Mouse (Mus musculus) lung, adult 2 months (tissue): ENCODE measurements around the gene C130074G19Rik. TPM values are rescaled to one million over a fixed set of nuclear protein-coding genes. Genes with fewer than 3 reads are reported as not detected.
A peak's percentile ranks its signal among the peaks of the same experiment; 100 is the strongest.

Source experiments
- DNase-seq: peaks from one replicate; pipeline ENCODE4 v3.0.0; 2022
- H3K4me1 ChIP-seq: fragments of 200-500 bp; 2 replicates; pipeline ENCODE4 v1.6.1; 2011; ENCODE audit warnings: low read length; ENCODE audit not compliant: control insufficient read depth, insufficient read depth
- H3K4me3 ChIP-seq: fragments of 200-500 bp; replicated peaks from 2 replicates; pipeline ENCODE3; 2011; ENCODE audit warnings: low read depth, mild to moderate bottlenecking, control low read depth, low read length; ENCODE audit errors: extremely low read depth
- CTCF ChIP-seq: fragments of 200-500 bp; IDR thresholded peaks from 2 replicates; pipeline ENCODE4 v1.5.1; 2011; ENCODE audit warnings: mild to moderate bottlenecking, low read length, control low read depth; ENCODE audit not compliant: insufficient read depth
- POLR2A ChIP-seq: fragments of 200-500 bp; IDR thresholded peaks from 2 replicates; pipeline ENCODE4 v1.6.1; 2011; ENCODE audit warnings: low read depth, mild to moderate bottlenecking, control low read depth, low read length, borderline replicate concordance; ENCODE audit errors: extremely low read depth
- WGBS: fragments of 180-500 bp; shearing (Covaris S2); methylation state at CpG from one replicate; pipeline ENCODE4 v1.1.7; 2018; 5-methylcytosine and 5-hydroxymethylcytosine counted together
- polyA plus RNA-seq: library from polyadenylated mRNA; depleted of rRNA; stranded (reverse); fragments of >200 nt; gene quantifications from 2 replicates; pipeline ENCODE4 v1.2.3, GENCODE M21; 2012

Gene C130074G19Rik
- polyA plus RNA-seq, 1 experiment, result 31.7 TPM

GRCm38 (mm10) chr1:184846973-184847372 lies 36.0 kb downstream of the C130074G19Rik start:
- TF ChIP-seq POLR2A (no peak), CTCF (no peak)
- WGBS, result 44% methylated on average over 3 of the region's 3 CpGs
- Histone ChIP-seq H3K4me1 (peaks cover 18% of the 10 kb centered on the region), H3K4me3 (no peak overlapping the region)
- no peak for DNase-seq

DNA sequence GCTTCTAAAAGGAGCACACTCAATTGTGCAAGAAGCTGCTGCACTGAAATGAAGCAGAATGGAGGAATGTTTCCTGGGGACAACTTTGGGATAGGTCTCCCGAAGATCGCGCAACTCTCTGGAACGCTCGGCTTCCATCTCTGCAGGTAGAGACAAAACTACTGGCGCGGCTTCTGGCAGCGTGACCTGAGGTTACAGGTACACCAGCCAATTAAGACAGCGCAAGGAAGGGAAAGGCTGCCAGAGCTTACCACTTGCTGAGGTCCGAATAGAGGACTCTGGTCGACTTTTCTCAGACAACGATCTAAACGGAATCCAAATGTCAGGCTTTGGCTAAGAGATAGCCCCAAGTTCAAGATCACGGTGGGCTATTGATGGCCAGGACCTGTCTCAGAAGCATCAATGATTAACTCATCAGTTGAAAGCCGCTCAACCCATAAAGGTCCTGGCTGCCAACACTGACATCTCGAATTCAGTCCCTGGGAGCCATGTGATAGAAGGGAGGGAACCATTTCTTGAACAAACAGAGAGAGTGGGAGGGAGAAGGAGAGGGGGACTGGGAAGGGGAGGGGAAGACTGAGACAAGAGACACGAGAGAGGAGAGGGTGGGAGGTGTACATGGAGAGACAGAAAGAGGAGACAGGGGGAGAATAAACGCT lies 36.8 kb downstream of the C130074G19Rik start, which contains the start of gene Marc2:
Gene Marc2 (minus strand): TSS at position 360 of the 659 bp plus-strand sequence.
- no peak for DNase-seq
- TF ChIP-seq POLR2A, result no peak
- no peak for TF ChIP-seq CTCF
- WGBS, result 1% methylated on average over 18 of the region's 18 CpGs
- Histone ChIP-seq H3K4me3 (peak within 1 kb of the TSS; percentile 95), H3K4me1 (peaks cover 12% of the 10 kb centered on the region)

GRCm38 (mm10) chr1:184845111-184846071 lies 37.6 kb downstream of the C130074G19Rik start:
- peak; percentile 91 for DNase-seq
- TF ChIP-seq CTCF, result no peak
- TF ChIP-seq POLR2A, result peak; percentile 95
- Histone ChIP-seq H3K4me3 (peak overlapping the region; percentile 95), H3K4me1 (peaks cover 10% of the 10 kb centered on the region)
- WGBS, result under 1% methylated on average over 67 of the region's 67 CpGs

DNA sequence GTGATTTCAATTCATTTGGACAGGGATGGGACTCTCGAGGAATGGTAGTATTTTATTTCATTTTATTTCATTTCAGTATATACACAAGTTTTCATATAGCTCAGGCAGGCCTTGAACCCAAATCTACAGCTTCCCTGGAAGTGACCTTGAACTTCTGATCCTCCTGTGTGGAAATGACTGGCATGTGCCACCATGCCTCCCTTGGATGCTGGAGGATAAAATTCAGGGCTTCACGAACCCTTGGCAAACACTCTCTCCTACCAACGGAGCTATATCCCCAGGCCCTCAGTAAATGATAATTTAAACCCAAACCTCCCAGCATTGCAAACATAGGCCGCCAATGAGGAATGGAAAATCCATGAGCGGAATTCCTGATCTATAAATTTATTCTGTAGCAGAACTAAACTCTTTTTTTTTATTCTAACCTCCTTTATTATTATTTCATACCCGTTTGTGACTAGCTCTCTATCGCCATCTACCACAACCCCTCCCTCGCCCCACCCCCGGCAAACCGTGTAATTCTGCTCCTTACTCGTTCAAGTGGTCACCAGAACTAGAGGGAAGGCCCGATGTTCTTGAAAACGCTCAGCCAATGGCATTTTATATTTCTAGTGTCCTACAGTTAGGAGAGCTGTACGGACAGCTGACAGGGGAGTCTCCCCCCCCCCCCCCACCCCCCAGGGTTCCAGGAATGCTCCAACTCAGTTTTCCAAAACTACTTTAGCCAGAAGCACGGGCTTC lies 38.5 kb downstream of the C130074G19Rik start:
- Histone ChIP-seq H3K4me3 (peak overlapping the region; percentile 95), H3K4me1 (peaks cover 10% of the 10 kb centered on the region)
- 17% methylated on average over 15 of the region's 15 CpGs for WGBS
- no peak for TF ChIP-seq CTCF
- no peak for TF ChIP-seq POLR2A
- DNase-seq, result no peak

- WGBS, result 67% methylated on average over 4 of the region's 4 CpGs
- no peak for DNase-seq
- Histone ChIP-seq H3K4me1 (no peaks in the 10 kb centered on the region), H3K4me3 (no peak overlapping the region)
- TF ChIP-seq POLR2A, result no peak
- no peak for TF ChIP-seq CTCF
Measured at GRCm38 (mm10) chr1:184837649-184838048, 45.4 kb downstream of the C130074G19Rik start.

DNA sequence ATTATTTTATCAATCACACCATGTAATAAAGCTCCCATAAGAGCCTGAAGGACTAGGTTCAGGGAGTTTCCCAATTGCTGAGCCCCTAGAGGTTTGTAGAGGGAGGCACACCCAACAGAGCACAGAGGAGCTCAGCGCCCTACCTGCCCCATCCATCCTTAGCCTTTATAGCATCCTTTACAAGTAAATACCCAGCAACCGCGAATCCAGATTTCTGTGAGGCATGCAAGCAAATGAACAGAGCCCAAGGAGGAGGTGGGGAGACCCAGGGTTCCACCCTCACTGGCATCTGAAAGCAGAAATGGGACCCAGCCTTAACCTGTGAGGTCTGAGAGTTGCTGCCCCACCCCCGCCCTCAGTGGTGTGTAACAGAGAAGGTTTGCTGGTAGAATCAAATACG lies 46.7 kb downstream of the C130074G19Rik start:
- 87% methylated on average over 5 of the region's 5 CpGs for WGBS
- H3K4me1 ChIP-seq, result no peaks in the 10 kb centered on the region
- TF ChIP-seq POLR2A (no peak), CTCF (no peak)

GRCm38 (mm10) chr1:184833499-184833898 lies 49.5 kb downstream of the C130074G19Rik start:
- no peak for DNase-seq
- WGBS, result 90% methylated on average over 7 of the region's 7 CpGs
- H3K4me1 ChIP-seq, result no peaks in the 10 kb centered on the region
- TF ChIP-seq POLR2A (no peak), CTCF (no peak)
- H3K4me3 ChIP-seq, result no peak overlapping the region

More for the DNA sequence above, 46.7 kb downstream of the C130074G19Rik start:
- no peak for DNase-seq
- H3K4me3 ChIP-seq, result no peak overlapping the region

DNA sequence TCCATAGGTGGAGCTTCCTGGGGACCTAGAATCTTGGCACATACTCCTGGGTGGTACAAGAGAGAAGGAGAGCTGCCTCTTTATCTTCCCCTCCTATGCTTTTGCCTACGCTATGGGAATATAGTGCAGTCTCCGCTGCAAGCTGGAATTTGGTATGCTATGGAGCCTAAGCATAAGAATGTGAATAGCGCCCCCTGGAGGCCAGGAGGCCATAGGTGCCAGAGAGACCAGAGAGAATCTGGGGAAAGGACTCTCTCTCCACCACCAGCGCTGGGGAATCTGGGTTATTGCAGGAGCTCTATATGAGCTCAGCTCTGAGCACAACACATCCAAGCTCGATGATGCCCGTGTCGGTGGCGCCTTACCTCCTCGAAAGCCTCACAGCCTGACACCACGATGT lies 50.8 kb downstream of the C130074G19Rik start:
- TF ChIP-seq CTCF (peak; percentile 58), POLR2A (no peak)
- 86% methylated on average over 10 of the region's 10 CpGs for WGBS
- DNase-seq, result no peak

DNA sequence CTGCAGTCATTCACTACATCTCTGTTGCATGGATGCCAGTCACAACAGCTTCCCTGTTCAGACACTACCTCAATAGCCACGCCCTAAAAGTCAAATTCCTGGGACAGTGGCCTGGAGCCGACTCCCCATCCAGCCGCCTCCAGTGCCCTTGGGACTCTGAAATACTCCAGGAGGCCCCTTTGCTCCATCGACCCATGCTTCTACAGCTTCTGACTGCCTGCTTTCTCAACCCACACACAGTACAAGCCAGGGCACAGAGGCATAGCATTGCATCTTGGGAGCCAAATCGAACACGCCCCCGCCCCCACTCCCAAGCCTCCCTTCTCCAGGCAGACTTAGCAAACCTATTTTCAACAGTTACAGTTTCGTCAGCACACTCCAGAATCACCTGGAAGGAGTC lies 53.1 kb downstream of the C130074G19Rik start:
- Histone ChIP-seq H3K4me3 (no peak overlapping the region), H3K4me1 (no peaks in the 10 kb centered on the region; the same call in 1 of the 2 replicates)
- WGBS, result 84% methylated on average over 8 of the region's 8 CpGs
- no peak for DNase-seq
- no peak for TF ChIP-seq POLR2A
- TF ChIP-seq CTCF, result no peak

More for the DNA sequence above, 50.8 kb downstream of the C130074G19Rik start:
- Histone ChIP-seq H3K4me3 (no peak overlapping the region), H3K4me1 (no peaks in the 10 kb centered on the region)
